Mouse (Mus musculus) spleen, postnatal 36 days (tissue): ENCODE measurements around the gene Cnbd2.
"Not testable (repeated sequence)": the region's sequence is repeated elsewhere in the genome, so short reads cannot be mapped to it uniquely, and the experiment has no call there.

Source experiments
- DNase-seq, 2 experiments: peaks; one replicate each; pipeline ENCODE4 v3.0.0; 2022; ENCODE audit warnings: low spot score in 2 of 2, mixed read lengths in 1 of 2

Gene Cnbd2

DNA sequence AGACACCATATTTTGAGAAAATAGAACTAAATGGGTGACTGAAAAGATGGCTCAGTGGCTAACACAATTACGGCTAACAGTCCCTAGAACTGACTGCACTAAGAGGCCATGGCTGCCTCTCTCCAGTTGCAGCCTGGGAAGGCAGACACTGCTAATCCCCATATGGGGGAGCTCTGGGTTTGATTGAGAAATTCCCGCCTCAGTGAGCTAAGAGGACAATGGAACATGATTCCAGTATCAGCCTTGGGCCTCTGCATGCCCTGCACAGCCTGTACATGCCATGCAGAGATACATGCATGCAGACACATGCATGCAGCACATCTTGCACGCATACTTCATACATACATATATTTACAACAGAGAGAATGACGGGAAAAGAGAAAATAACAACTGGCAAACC is 69.3 kb downstream of the Cnbd2 start:
- no peak for DNase-seq

- DNase-seq, result peak; percentile 66 to 72
Observed at GRCm38 (mm10) chr2:156392461-156393154, 80.5 kb downstream of the Cnbd2 start.

- DNase-seq, result no peak
Observed at GRCm38 (mm10) chr2:156393155-156393828, 81.2 kb downstream of the Cnbd2 start.

DNA sequence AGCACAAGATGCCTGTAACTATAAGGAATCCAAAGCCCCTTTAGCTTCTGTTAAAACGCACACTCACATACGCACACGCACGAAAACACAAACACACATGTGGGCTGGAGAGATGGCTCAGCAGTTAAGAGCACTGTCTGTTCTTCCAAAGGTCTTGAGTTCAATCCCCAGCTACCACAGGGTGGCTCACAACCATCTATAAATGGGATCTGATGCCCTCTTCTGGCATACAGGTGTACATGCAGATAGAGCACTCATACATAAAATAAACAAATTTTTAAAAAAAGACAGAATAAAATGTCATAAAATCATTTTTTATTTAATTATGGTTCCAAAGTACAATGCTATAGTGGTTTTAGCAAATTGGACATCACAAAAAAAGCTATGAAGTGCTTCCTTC is 82.2 kb downstream of the Cnbd2 start:
- DNase-seq, result no peak

- no peak for DNase-seq
Observed at GRCm38 (mm10) chr2:156396096-156396495, 84.0 kb downstream of the Cnbd2 start.

GRCm38 (mm10) chr2:156397988-156398387 is 85.9 kb downstream of the Cnbd2 start:
- DNase-seq, result no peak

DNA sequence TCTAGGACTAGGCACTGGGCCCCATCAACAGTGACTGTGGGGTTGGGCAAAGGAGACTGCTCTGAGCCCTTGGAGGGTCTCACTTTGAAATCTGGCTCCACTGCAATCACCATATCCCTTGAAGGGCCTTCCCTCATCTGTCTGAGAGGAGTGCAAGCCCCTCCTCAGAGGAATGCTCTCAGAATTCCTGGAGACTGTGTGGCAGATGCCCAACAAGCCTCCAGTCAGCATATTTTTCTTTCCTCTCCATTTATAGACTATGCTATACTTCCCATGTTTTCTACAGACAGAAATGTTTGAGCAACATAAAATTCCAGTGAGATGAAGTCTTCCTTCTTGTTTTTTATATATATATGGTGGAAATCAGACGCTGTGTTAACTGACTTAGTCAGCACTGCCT is 87.4 kb downstream of the Cnbd2 start:
- no peak for DNase-seq

DNA sequence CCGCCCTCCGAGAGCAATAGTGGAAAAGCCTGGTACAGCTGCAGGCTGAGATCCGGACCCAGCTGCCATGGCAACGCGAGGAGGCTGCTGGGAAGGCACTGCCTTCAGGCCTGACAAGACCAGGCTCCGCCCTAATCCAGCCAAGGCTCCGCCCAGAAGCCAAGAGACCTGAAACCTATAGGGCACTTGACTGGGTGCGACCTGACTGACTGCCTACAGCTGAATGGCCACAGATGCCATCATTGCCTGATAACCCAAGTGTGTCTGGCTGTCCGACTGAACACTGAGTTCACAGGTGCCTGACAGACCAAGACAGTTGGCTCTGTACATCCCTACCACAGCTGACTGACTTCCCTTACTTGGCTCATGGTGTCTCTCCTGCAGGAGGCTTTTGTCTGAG is 89.2 kb downstream of the Cnbd2 start:
- peak; percentile 69 to 71 for DNase-seq

DNA sequence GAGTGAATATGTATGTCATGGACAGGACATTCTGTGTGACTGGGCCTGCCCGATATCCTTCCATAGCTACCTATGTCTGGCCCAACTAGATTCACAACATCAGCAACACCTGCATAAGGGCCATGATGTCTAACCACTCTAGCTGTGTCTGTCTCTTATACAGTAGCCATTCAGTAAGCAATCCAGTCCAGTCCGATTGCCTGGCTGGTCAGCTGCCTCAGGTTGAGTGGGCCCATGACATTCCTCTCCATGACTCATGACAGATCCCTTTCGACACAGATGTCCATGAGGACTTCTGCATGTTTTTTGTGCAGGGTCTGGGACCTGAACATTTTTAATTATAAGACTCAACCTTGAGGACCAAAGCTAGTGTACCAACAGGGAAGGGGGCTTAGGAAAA is 89.9 kb downstream of the Cnbd2 start:
- no peak for DNase-seq

DNA sequence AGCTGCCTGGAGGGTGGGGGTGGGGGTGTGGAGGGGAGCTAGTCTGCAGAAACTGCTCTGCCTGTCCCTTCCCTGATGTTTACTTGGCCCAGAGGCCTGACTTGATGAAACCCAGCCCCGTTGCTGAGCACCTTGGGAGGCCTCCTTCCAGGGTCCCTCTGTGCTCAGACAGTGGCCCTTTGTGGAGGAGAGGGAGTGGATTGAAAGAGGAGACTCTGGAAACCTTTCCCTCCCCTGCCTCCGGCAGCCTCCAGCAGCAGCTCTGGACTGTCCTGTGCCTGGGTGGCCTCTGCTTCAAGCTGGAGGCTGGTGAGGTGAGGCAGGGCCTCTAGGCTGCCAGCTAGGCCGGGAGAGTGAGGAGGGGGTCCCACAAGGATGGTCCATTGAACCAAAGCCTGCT is 94.9 kb downstream of the Cnbd2 start:
- DNase-seq, result no peak

DNA sequence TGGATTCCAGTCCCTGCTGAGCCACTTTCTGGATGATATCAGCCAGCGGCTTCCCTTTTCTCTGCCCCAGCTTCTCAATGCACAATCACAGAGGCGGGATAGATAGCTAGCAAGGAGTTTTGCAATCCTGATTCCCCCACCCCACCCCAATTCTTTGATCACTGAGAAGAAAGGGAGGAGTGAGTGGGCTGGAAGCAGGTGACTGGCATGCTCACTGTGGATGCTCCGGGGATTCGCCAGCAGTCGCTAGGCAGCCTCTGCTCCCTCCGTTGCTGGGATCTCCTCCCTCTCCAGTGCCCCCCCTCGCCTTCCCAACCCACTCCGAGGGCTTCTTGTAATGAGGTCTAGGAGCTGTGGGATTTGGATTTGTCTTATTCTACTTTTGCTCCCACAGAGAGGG is 96.1 kb downstream of the Cnbd2 start:
- no peak for DNase-seq

- not testable (repeated sequence) for DNase-seq
Observed at GRCm38 (mm10) chr2:156411348-156411747, 99.2 kb downstream of the Cnbd2 start.

- DNase-seq, result no peak
Observed at GRCm38 (mm10) chr2:156414996-156415395, 102.9 kb downstream of the Cnbd2 start.

GRCm38 (mm10) chr2:156415674-156416073 is 103.6 kb downstream of the Cnbd2 start:
- no peak for DNase-seq

DNA sequence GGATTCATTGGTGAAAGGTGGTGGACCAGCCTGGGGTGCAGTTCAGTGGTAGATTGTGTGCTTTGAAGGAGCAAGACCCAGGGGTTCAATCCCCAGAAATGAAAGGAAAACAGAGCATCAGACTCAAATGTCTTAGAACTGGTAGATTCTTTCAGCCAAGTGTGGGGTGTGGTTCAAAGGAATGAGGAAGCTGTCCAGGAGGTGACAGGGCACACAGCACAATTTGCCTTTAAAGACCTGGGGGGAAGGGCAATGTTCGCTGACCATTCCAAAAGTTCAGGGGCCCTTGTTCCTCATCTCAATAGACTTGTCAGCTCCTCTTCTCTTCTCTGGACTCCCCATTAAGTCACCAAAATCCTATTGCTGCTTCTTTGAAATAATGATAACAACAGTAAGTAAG is 105.1 kb downstream of the Cnbd2 start:
- no peak for DNase-seq

DNA sequence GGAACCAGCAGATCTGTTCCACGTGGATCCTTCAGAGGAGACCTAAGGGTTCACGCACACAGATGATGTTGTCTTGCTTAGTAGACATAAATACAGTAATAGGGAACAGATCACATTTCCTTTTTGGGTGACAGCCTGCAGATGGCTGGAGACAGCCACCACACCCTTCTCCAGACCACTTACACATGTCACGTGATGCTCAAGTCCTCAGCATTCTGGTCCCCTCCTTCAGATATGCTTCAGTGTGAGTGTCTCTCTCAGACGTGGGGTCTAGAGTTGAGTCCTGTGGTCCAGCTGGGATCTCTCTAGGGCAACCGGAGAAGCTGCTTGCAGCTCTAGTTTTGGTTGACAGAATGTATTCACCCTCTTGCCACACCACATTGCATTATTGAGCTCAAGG is 106.4 kb downstream of the Cnbd2 start:
- no peak for DNase-seq

DNA sequence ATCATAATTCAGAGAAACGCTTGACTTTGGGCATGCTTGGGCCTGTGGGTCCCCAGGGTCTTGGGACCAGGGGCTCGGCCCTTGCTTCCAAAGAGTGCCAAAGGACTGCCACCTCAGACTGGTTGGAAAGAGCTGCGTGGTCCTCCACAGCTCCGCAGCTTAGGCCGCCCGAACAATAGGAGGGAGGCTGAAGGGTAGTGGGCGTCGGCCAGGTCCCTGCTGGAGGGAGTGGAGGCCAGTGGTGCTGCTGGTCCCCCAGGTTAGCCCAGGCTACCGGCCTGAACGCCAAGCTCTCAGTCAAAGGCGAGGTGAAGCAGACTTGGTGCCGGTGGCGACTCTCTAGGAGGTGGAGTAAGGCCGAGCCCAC is 108.2 kb downstream of the Cnbd2 start:
- DNase-seq, result no peak

GRCm38 (mm10) chr2:156420694-156421380 is 108.7 kb downstream of the Cnbd2 start, which contains the start of gene Epb41l1:
Gene Epb41l1, plus strand, starts transcription at chr2:156420909.
- no peak for DNase-seq

DNA sequence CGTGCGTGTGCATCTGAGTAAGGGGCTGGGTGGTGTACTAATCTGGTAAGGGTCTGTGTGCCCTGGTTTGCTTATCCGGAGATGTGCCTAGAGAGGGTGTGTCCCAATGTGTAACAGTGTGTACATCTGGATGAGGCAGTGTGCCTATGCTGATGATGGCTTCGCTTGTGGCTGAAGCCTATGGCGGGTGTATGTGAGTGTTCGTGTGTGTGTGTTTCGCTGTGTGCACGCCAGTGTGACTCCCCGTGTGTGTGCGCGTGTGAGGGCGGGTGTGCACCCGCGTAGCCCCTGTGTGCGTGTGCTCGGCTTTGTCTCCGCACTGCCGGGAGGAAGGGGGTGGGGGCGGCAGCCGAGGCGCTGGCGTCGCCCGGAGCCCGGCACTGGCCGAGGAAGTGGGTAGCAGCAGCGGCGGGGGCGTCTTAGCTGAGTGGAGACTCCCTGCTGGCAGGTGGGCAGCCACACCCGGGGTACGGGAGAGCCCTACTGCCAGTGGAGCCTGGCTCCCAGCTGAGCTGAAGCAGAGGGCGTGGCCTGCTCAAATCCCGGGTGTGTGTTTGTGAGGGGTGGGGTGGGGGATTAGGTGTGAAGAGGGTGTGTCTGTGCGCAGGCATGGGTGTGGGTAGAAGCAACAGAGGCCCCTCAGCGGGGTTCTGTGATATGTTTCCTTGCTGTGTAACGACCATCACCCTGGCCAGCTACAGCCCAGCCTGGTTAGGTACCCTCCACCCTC is 109.4 kb downstream of the Cnbd2 start:
- DNase-seq, result peak in 1 of 2 experiments; percentile 13

- no peak for DNase-seq
Observed at GRCm38 (mm10) chr2:156422631-156423030, 110.5 kb downstream of the Cnbd2 start.

DNA sequence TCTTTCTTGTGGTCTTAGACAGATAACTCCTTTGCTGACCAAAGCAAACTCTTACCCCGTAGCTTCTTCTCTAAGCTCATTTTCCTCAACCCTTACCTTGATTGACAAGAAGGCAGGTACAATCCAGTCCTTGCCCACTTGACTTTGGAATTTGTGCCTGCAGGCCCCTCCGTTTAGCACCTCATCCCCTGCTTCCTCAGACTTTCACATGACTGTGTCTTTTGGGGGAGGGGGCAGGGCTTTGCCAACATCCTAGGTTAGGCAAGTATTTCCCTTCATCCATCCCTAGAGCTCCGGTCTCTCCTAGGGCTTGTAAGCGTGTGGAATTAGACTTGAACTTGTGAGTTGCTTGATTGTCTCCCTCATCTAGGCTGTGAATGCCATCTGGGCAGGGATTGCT is 111.6 kb downstream of the Cnbd2 start:
- DNase-seq, result no peak
